Mouse (Mus musculus) heart, adult 9 months (tissue): Measurements from ENCODE around the gene 2010111I01Rik.
"Not testable (repeated sequence)": the region's sequence is repeated elsewhere in the genome, so short reads cannot be mapped to it uniquely, and the experiment has no call there.

Source experiments
- DNase-seq, 2 experiments: peaks; one replicate each; pipeline ENCODE4 v3.0.0; 2022; ENCODE audit warnings: low spot score in 2 of 2

The 2010111I01Rik gene

GRCm38 (mm10) chr13:62964640-62965311 is at the start of gene 2010111I01Rik:
Gene 2010111I01Rik, plus strand, starts transcription at chr13:62964893.
- peak; percentile 95 for DNase-seq

- no peak for DNase-seq
These were observed 48.0 kb upstream of the 2010111I01Rik start for GRCm38 (mm10) chr13:62916675-62917074.

- no peak for DNase-seq
These were observed 47.1 kb upstream of the 2010111I01Rik start for GRCm38 (mm10) chr13:62917416-62918110.

GRCm38 (mm10) chr13:62919647-62920341 is 44.9 kb upstream of the 2010111I01Rik start:
- peak; percentile 8 to 50 for DNase-seq

- DNase-seq: no peak
These were observed 42.0 kb upstream of the 2010111I01Rik start for GRCm38 (mm10) chr13:62922645-62923044.

GRCm38 (mm10) chr13:62923182-62923581 is 41.5 kb upstream of the 2010111I01Rik start:
- DNase-seq: peak in 1 of 2 experiments; percentile 32

GRCm38 (mm10) chr13:62926479-62926878 is 38.2 kb upstream of the 2010111I01Rik start:
- DNase-seq: peak; percentile 19 to 39

GRCm38 (mm10) chr13:62927470-62927869 is 37.2 kb upstream of the 2010111I01Rik start:
- DNase-seq: no peak

- DNase-seq: not testable (repeated sequence)
These were observed 35.5 kb upstream of the 2010111I01Rik start for GRCm38 (mm10) chr13:62929144-62929543.

GRCm38 (mm10) chr13:62929766-62930389 is 34.8 kb upstream of the 2010111I01Rik start:
- peak in 1 of 2 experiments; percentile 14 for DNase-seq

- no peak for DNase-seq
These were observed 32.2 kb upstream of the 2010111I01Rik start for GRCm38 (mm10) chr13:62932452-62932851.

GRCm38 (mm10) chr13:62939371-62939770 is 25.3 kb upstream of the 2010111I01Rik start:
- DNase-seq: no peak

GRCm38 (mm10) chr13:62939797-62940196 is 24.9 kb upstream of the 2010111I01Rik start:
- DNase-seq: no peak

GRCm38 (mm10) chr13:62940721-62941120 is 24.0 kb upstream of the 2010111I01Rik start:
- DNase-seq: no peak

- DNase-seq: no peak
These were observed 23.2 kb upstream of the 2010111I01Rik start for GRCm38 (mm10) chr13:62941341-62942005.

- DNase-seq: peak in 1 of 2 experiments; percentile 3
These were observed 21.3 kb upstream of the 2010111I01Rik start for GRCm38 (mm10) chr13:62943274-62943830.

GRCm38 (mm10) chr13:62944109-62944508 is 20.6 kb upstream of the 2010111I01Rik start:
- no peak for DNase-seq

GRCm38 (mm10) chr13:62949560-62950188 is 15.0 kb upstream of the 2010111I01Rik start:
- no peak for DNase-seq

- no peak for DNase-seq
These were observed 13.1 kb upstream of the 2010111I01Rik start for GRCm38 (mm10) chr13:62951606-62952005.

- no peak for DNase-seq
These were observed 12.6 kb upstream of the 2010111I01Rik start for GRCm38 (mm10) chr13:62952047-62952446.

GRCm38 (mm10) chr13:62952624-62953023 is 12.1 kb upstream of the 2010111I01Rik start:
- DNase-seq: no peak
